Mouse (Mus musculus) bone marrow macrophage, adult 2 months (primary cell): ENCODE data around the gene Ass1. TPM values are rescaled to one million over a fixed set of nuclear protein-coding genes. Genes with fewer than 3 reads are reported as not detected.

Experiments
- H3K27ac ChIP-seq: 2 replicates; pipeline ENCODE4 v1.5.1; 2012; ENCODE audit warnings: low read depth, low read length; ENCODE audit not compliant: insufficient read depth
- H3K4me1 ChIP-seq: 2 replicates; pipeline ENCODE4 v1.6.1; 2012; ENCODE audit warnings: low read length; ENCODE audit not compliant: control insufficient read depth, insufficient read depth
- H3K4me3 ChIP-seq: 2 replicates; pipeline ENCODE4 v1.5.1; 2012; ENCODE audit warnings: mild to moderate bottlenecking, low read length, moderate library complexity; ENCODE audit not compliant: insufficient read depth
- CTCF ChIP-seq: IDR thresholded peaks from 2 replicates; pipeline ENCODE4 v1.5.1; 2012; ENCODE audit warnings: low read depth, mild to moderate bottlenecking, low read length, moderate library complexity
- POLR2A ChIP-seq: IDR thresholded peaks from 2 replicates; pipeline ENCODE4 v1.6.1; 2012; ENCODE audit warnings: mild to moderate bottlenecking, low read depth, low read length, borderline replicate concordance
- polyA plus RNA-seq: library from polyadenylated mRNA; stranded (reverse); fragments of >200 nt; gene quantifications from 2 replicates; pipeline ENCODE4 v1.2.4, GENCODE M21; 2012; ENCODE audit not compliant: missing spikeins, insufficient read depth, insufficient read length

Ass1 gene
- polyA plus RNA-seq, 1 experiment, result 10.3 TPM

GRCm38 (mm10) chr2:31454280-31454679, 15.7 kb upstream of the Ass1 start:
- Histone ChIP-seq H3K4me1 (peaks cover 46% of the 10 kb centered on the region), H3K27ac (peak overlapping the region; percentile 71), H3K4me3 (peak overlapping the region; percentile 47)
- TF ChIP-seq CTCF (no peak), POLR2A (no peak)

- Histone ChIP-seq H3K4me3 (peak overlapping the region; percentile 47), H3K4me1 (peaks cover 39% of the 10 kb centered on the region), H3K27ac (no peak overlapping the region)
- TF ChIP-seq POLR2A (no peak), CTCF (no peak)
Measured at GRCm38 (mm10) chr2:31455418-31455817, 14.6 kb upstream of the Ass1 start.

- Histone ChIP-seq H3K27ac (no peak overlapping the region), H3K4me3 (no peak overlapping the region), H3K4me1 (peaks cover 21% of the 10 kb centered on the region)
- TF ChIP-seq CTCF, result no peak
- no peak for TF ChIP-seq POLR2A
Measured at GRCm38 (mm10) chr2:31458460-31458859, 11.5 kb upstream of the Ass1 start.

DNA sequence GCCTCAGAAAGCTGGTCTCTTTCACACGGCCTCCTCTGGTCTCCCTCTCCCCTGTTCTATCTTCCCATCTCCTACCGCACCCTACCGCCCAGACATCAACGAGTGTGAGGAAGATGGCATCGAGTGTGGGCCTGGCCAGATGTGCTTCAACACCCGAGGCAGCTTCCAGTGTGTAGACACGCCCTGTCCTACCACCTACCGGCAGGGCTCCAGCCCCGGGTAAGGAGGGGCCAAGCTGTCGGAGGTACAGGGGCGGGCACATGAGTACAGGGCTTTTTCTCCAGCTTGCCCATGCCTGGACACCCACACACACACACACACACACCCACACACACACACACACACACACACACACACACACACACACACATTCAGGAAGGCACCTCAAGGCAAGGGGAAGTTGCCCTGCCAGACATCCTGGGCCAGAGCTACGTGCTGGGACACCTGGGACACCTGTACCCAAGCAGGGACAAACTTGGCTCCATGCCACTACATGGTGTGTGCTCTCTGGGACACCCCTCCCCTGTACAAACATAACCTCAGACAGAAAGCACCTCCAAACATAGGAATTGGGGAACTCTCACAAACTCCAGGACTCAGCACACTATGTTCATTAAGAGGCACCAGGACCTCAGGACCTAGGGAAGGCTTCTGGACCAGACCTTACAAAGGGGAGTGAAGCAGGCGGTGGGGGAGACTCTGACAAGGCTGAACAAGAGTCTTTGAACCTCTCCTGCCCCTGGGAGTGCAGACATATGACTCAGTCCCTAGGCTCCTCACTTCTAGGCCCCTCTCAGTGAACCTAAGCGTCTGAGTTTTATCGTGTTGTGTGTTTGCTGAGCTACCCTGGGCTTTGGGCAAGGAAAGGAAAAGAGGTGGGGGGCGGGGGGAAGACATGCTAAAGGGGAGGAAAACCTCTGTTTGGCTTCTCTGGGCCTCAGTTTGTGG, 10.7 kb upstream of the Ass1 start:
- TF ChIP-seq CTCF, result no peak
- no peak for TF ChIP-seq POLR2A
- Histone ChIP-seq H3K4me3 (no peak overlapping the region), H3K4me1 (peaks cover 15% of the 10 kb centered on the region), H3K27ac (no peak overlapping the region)

GRCm38 (mm10) chr2:31460025-31460571, 9.9 kb upstream of the Ass1 start:
- TF ChIP-seq CTCF, result no peak
- TF ChIP-seq POLR2A, result no peak
- H3K4me1 ChIP-seq, result peaks cover 7% of the 10 kb centered on the region
- H3K4me3 ChIP-seq, result peak overlapping the region; percentile 32
- H3K27ac ChIP-seq, result no peak overlapping the region

DNA sequence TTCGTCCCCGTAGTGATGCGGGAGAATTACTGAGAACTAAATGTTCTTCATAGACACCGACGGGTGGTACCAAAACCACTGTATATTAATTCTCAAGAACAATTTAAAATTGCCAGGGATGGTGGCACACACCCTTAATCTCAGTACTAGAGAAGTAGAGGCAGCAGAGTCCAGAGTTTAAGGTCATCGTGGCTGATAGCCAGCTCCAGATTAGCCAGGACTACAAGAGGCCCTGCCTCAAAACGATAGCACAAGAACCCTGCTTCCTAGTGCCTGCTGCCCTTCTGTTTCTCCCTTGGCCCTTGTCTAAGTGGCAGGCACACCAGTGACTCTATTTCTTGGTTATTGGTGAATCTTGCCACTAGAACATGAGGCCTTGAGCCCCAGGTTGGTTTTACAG, 9.1 kb upstream of the Ass1 start:
- no peak overlapping the region for H3K27ac ChIP-seq
- H3K4me1 ChIP-seq, result no peaks in the 10 kb centered on the region; the same call in 1 of the 2 replicates
- no peak overlapping the region for H3K4me3 ChIP-seq
- no peak for TF ChIP-seq CTCF

DNA sequence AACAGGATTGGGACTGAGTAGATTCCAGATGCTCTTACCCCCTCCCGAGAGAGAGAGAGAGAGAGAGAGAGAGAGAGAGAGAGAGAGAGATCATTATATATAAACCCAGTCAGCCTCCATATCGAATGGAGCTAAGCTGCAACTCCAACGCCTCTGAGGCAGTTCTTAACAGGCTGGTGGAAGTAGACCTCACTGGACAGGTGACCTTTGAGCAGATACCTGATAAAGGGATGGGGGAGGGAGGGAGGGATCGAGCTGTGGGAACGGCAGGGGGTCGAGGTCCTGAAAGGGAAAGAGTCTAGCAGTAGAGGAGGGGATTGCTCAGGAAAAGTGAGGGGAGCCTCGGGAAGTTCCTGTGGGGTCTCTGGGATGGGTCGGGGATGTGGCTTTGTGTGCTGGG, 8.0 kb upstream of the Ass1 start:
- TF ChIP-seq CTCF (no peak), POLR2A (no peak)
- no peak overlapping the region for H3K27ac ChIP-seq
- no peaks in the 10 kb centered on the region for H3K4me1 ChIP-seq
- H3K4me3 ChIP-seq, result no peak overlapping the region

DNA sequence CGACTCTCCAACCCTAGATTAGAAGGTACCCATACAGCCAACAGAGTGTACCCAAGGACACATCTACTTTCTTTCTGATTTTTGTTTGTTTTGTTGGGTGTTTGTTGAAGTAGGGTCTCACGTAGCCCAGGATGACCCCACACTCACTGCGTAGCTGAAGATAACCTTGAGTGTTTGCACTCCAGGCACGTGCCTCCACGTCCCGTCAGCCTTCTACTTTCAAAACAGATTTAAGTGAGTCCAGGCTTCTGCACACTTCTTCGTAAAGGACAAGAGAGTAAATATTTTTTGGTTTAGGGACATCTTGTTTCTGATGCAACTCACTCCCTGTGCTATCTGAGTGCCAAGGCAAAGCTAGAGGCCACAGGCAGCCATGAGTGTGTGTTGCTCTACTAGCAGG, 6.8 kb upstream of the Ass1 start:
- Histone ChIP-seq H3K27ac (no peak overlapping the region), H3K4me1 (no peaks in the 10 kb centered on the region), H3K4me3 (no peak overlapping the region)
- TF ChIP-seq POLR2A (no peak), CTCF (no peak)

GRCm38 (mm10) chr2:31463696-31464528, 6.1 kb upstream of the Ass1 start:
- no peak overlapping the region for H3K4me3 ChIP-seq
- no peak for TF ChIP-seq CTCF
- no peak for TF ChIP-seq POLR2A
- H3K4me1 ChIP-seq, result no peaks in the 10 kb centered on the region
- H3K27ac ChIP-seq, result no peak overlapping the region

- Histone ChIP-seq H3K4me3 (no peak overlapping the region), H3K4me1 (no peaks in the 10 kb centered on the region), H3K27ac (no peak overlapping the region)
- TF ChIP-seq POLR2A, result no peak
- no peak for TF ChIP-seq CTCF
Measured at GRCm38 (mm10) chr2:31464529-31464910, 5.5 kb upstream of the Ass1 start.
